Mouse (Mus musculus): Measurements from ENCODE around the gene Msh3.

- no peak for TF ChIP-seq CTCF (IDR thresholded peaks at IDR 0.05; ENCODE audit: low read depth)
- no peak for TF ChIP-seq EP300 (IDR thresholded peaks at IDR 0.05; ENCODE audit: low read depth)
Observed at GRCm38 (mm10) chr13:92223567-92223966, 131.2 kb downstream of the Msh3 start.

Data from liver, embryonic 14.5 days (tissue).